Mouse (Mus musculus) testis, adult 2 months (tissue): Measurements from ENCODE around the gene Etv3.

Experiments used
- CTCF ChIP-seq: fragments of 200-500 bp; IDR thresholded peaks from 2 replicates; pipeline ENCODE4 v1.5.1; 2012; ENCODE audit warnings: low read depth, mild to moderate bottlenecking, inconsistent platforms, low read length, moderate library complexity; ENCODE audit not compliant: control insufficient read depth, insufficient read depth, insufficient replicate concordance
- POLR2A ChIP-seq: fragments of 200-500 bp; IDR thresholded peaks from 2 replicates; pipeline ENCODE4 v1.6.1; 2012; ENCODE audit warnings: low read depth, mild to moderate bottlenecking, inconsistent platforms, low read length, moderate library complexity; ENCODE audit not compliant: control insufficient read depth

DNA sequence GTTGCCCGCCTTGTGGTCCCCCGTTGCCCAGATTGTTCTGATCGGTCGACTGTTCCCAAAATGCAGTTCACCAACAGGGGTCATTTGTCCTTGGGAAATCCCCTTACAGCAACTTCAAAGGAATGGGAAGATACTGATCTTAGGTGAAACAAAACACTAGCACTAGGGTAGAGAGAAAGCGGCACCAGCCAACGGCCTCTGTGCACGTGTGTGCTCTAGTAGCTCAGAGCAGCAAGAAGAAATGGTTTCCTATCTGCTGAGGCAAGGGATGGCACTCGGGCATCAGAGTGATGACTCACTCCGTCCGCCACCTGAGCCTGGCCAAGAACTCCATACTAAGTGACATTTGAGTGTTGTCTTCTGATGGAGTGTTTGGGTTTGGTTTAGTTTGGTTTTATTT lies 12.8 kb downstream of the Etv3 start:
- no peak for TF ChIP-seq POLR2A
- TF ChIP-seq CTCF, result no peak
